Mouse (Mus musculus) lung, adult 2 months (tissue): ENCODE results near the gene Rilpl1.

Experiments used
- CTCF ChIP-seq: fragments of 200-500 bp; IDR thresholded peaks from 2 replicates; pipeline ENCODE4 v1.5.1; 2011; ENCODE audit warnings: mild to moderate bottlenecking, low read length, control low read depth; ENCODE audit not compliant: insufficient read depth
- POLR2A ChIP-seq: fragments of 200-500 bp; IDR thresholded peaks from 2 replicates; pipeline ENCODE4 v1.6.1; 2011; ENCODE audit warnings: low read depth, mild to moderate bottlenecking, control low read depth, low read length, borderline replicate concordance; ENCODE audit errors: extremely low read depth

GRCm38 (mm10) chr5:124506731-124507359 lies 24.3 kb downstream of the Rilpl1 start:
- TF ChIP-seq CTCF, result no peak
- TF ChIP-seq POLR2A, result no peak
